Mouse (Mus musculus) activated CD4-positive, CD25-positive, alpha-beta regulatory T cell, adult 9 weeks (primary cell): ENCODE data around the gene Csgalnact2. TPM values are rescaled to one million over a fixed set of nuclear protein-coding genes. Genes with fewer than 3 reads are reported as not detected.

ENCODE experiments used
- polyA plus RNA-seq: library from polyadenylated mRNA; unstranded; fragments of 100-300 nt; shearing (Covaris generic); gene quantifications from one replicate; pipeline ENCODE4 v1.2.1, GENCODE M21; 2017

Csgalnact2 gene
- polyA plus RNA-seq = 7.3 TPM

GRCm38 (mm10) chr6:118138731-118139709 is at the start of gene Csgalnact2:
Csgalnact2 (minus strand) TSS chr6:118139140.

Other genes with a start within 250 kb of the Csgalnact2 start
- gene Hnrnpf, start 238.8 kb downstream of the Csgalnact2 start, polyA plus RNA-seq = 1,352 TPM
- 1.3 TPM for gene Fxyd4, start 201.4 kb downstream of the Csgalnact2 start, polyA plus RNA-seq
- gene Rasgef1a, start 127.7 kb downstream of the Csgalnact2 start, polyA plus RNA-seq = 11.6 TPM
- 0.23 TPM for gene Ret, start 58.6 kb upstream of the Csgalnact2 start, polyA plus RNA-seq